Mouse (Mus musculus) cerebellum, adult 18-20 months (tissue): ENCODE data around the gene Cks2.
"Not testable (repeated sequence)": the region's sequence is repeated elsewhere in the genome, so short reads cannot be mapped to it uniquely, and the experiment has no call there.

Source experiments
- DNase-seq, 2 experiments: peaks; one replicate each; pipeline ENCODE4 v3.0.0; 2021

Gene Cks2

DNA sequence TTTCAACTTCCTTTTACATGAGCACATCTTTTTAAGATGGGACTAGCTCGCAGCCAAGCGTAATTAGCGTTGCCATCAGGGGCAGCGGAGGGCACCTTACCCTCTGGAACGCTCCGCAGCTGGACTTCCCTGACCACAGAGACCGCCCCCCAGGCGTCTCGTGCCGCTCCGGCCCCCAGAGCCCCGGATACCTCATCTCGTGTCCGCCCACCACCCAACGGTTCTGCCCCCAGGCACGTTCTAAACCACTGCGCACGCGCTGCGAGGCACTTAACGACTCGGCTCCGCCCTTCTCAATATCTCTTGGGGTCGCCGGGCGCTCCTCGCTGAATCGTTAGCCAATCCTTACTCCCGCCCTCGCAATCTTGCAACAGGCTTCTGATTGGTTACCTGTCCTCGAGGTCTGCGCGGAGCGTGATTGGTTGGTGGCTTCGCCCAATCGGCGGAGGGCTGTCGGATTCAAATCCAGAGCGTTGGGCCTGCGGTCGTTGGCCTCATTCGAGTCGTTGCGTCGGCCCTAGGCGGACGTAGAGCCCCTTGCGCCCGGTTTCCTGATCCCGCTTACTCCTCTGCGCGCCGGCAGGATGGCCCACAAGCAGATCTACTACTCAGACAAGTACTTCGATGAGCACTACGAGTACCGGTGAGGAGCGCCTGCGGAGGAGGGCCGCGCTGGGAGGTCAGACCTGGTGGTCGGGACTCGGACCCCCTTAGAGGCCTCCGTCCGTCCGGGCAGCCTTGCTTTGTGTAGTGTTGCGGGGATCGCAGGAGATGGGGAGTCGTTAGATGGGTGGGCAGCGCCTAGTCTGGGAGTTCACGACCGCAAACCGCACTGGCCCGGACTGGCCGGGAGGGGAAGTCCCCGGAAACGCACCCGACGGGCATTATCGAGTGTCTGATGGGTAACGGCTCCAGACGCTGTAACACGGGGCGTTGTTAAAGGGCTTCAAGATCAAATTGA lies at the start of gene Cks2:
Cks2 (plus strand) TSS at position 404 of the 961 bp plus-strand sequence.
- peak; percentile 93 to 98 for DNase-seq

GRCm38 (mm10) chr13:51595404-51595803 lies 49.6 kb upstream of the Cks2 start:
- DNase-seq, result no peak

- DNase-seq, result no peak
Observed at GRCm38 (mm10) chr13:51598063-51598462, 47.0 kb upstream of the Cks2 start.

DNA sequence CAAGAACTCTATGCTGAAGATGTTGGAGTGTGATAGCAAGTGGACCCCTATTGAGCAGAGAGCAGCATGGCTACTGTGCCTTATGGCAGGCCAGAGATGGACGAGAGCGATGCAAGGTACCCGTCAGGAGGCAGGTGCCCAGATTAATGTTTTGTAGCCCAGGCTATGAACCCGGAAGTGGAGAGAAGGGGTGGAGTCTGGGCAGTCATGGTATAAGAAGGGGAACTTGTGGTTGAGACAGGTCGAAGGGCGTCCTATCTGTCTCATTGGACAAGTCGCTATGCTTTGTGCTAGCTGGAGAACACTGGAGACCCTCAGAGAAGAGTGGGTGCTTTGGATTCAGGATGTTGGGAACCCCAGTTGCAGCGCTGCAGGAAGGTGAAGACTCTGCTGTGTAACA lies 44.9 kb upstream of the Cks2 start:
- DNase-seq, result no peak

DNA sequence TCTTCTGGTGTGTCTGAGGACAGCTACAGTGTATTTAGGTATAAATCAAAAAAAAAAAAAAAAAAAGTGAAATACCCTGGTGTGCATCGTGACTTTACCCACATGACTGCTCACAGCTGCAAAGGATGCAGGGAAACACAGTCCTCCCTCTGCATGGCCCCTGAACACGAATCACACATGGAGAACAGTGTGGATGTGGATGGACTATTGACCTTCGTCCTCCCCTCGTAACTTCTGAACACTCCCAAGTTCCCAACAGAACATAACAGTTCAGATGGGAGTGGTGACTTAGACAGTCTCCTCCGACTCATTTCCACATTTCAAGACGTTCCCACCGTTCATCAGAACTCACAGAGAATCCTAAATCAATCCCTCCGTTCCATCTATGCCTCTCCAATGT lies 42.3 kb upstream of the Cks2 start:
- DNase-seq, result no peak

- DNase-seq, result peak; percentile 14 to 21
Observed at GRCm38 (mm10) chr13:51603221-51603893, 41.7 kb upstream of the Cks2 start.

GRCm38 (mm10) chr13:51603894-51604244 lies 41.2 kb upstream of the Cks2 start:
- DNase-seq, result peak in 1 of 2 experiments; percentile 9

DNA sequence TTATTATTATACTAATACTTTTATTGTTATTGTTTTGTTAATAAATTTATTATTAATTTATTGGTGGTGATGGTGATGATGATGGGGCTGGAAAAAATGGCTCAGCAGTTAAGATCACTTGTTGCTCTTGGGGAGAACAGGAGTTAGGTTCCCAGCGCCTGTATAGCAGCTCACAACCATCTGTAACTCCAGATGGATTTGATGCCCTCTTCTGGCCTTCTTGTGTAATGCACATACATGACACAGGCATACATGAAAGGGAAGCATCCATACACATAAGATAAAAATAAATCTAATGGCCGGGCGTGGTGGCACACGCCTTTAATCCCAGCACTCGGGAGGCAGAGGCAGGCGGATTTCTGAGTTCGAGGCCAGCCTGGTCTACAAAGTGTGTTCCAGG lies 35.8 kb upstream of the Cks2 start:
- DNase-seq, result no peak

GRCm38 (mm10) chr13:51611060-51611459 lies 34.0 kb upstream of the Cks2 start:
- DNase-seq, result no peak

- DNase-seq, result no peak
Observed at GRCm38 (mm10) chr13:51611500-51611899, 33.5 kb upstream of the Cks2 start.

DNA sequence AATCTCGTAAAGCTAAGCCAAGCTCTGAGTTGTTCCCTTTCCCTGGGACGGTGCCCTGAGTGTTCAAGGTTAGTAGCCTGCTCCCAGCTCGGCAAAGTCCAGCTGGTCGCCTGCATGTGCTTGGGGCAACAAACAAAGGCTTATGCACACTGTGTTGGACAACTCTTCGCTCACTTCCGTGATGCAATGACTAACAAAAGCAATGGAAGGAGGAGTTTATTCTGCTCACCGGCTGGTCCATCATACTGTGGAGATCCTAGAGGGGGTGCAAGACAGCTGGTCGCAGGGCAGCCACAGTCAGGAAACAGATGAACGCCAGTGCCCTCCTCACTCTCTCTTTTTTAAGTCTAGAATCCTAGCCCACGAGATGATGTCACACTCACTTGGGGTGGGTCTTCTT lies 29.2 kb upstream of the Cks2 start:
- DNase-seq, result no peak

DNA sequence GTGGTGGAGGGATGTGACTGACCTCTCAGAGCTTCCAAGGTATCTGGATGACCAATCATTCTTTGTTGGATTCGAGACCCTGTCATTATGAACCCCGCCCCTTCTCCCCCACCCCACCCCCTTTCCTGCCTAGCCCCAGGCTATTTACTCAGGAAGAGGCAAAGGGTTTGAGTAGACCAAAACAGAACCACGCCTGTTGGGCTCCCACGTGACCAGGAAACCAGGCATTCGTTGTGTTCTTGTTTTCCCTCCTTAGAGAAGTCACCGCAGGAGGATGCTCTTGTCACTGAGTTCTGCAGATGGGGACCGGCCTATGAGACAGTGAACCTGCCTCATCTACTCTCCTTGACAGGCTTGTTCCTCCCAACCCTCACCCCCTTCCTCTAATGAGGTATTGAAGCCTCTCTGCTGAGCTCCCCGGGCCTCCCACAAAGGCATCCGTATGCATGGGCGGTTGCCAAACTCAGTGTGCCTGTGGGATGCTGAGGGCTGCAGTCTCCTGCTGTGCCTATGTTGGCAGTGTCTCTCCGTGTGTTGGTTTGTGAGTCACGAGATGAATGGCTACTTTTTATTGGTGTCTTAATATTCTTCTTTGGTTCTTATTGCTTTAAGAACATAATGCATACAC lies 28.5 kb upstream of the Cks2 start:
- peak in 1 of 2 experiments; percentile 5 for DNase-seq

DNA sequence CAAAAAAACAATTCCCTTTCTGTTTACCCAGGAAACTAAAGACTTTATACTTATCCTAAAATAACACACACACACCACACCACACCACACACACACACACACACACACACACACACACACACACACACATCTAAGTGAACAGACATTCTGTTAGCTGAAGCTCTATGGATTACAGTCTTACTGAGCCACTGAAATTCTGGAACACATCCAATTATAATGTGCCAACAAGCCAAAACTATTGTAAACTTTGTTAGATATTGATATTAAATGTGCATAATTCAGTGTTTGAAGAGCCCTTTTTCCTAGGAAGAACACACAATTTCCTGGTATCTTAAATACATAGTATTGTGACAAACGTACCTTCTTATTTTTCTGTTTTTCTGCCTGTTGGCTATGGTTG lies 27.7 kb upstream of the Cks2 start:
- no peak for DNase-seq

DNA sequence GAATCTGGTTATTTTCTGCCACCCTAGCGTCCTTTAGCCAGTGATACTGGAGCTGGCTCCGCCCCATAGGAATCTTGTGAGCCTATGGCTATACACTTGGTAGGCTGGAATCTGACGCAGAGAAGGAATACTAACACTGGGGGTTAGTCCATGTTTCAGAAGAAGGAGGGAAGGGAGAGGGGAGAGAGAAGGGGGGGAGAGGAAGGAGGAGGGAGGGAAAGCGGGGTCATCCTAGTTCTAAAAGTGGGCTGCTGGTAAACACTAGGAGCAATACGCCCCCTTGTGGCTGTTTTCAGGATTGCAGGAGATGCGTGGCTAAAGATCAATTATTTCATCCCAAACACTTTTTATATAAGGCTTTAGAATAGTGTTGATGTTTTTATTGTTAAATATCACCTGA lies 27.2 kb upstream of the Cks2 start:
- peak; percentile 32 to 60 for DNase-seq

DNA sequence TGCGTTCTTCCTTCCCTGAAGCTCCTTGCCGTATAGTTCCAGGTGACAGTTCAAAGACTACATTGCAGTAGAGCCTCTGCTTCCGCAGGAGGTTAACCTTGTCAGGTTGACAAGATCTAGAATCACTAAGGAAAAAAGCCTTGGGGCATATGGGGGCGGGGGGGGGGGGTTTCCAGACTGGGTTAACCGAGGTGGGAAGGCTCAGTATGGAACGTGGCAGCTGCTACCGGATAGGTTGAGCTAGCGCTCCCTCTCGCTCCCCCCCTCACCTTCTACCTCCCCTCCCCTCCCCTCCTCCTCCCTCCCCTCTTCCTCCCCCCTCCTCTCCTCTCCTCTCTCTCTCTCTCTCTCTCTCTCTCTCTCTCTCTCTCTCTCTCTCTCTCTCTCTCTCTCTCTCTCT lies 26.4 kb upstream of the Cks2 start:
- DNase-seq, result no peak

GRCm38 (mm10) chr13:51622626-51623025 lies 22.4 kb upstream of the Cks2 start:
- no peak for DNase-seq

- DNase-seq, result no peak
Observed at GRCm38 (mm10) chr13:51623678-51624077, 21.4 kb upstream of the Cks2 start.

GRCm38 (mm10) chr13:51628273-51628848 lies 16.7 kb upstream of the Cks2 start:
- no peak for DNase-seq

GRCm38 (mm10) chr13:51631354-51631992 lies 13.6 kb upstream of the Cks2 start:
- no peak for DNase-seq

- no peak for DNase-seq
Observed at GRCm38 (mm10) chr13:51632560-51633218, 12.3 kb upstream of the Cks2 start.

DNA sequence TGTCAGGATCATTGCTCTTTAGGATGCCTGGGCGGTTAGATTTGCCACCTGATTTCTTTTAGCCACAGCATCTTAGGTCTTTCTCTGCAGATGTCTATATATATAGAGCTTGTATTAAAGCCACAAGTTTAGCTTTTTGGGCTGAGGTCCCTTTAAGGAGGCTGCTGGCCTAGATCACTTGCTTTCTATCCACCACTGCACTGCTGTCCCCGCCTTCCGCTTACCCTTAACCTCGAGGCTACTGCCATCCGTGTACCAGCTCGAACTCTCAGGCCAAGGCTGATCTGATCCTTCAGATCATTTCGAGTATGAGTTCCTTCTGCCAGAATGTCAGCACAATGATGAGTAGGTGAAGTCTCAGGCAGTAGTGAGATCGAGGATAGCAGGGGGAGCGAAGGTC lies 9.6 kb upstream of the Cks2 start:
- not testable (repeated sequence) for DNase-seq

DNA sequence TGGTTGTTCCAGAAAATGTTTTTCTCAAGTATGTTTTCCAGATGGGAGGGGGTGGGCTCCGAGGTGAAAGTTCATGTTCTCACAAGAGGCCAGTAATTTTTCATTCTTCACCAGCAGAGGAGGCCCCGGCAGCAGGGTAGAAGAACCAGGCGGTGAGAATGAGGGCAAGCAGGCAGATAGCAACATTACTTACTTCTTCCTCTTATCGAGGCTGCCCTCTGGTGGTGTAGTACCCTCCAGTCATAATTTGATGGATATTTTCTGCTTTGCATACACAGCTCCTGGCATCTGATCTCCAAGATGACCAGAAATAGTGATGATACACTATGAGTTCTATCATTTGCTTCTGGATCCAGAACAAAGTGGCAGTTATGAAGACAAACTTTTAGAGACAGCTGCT lies 6.1 kb upstream of the Cks2 start:
- no peak for DNase-seq
